Mouse (Mus musculus): ENCODE results near the gene Cdk5r1.

GRCm38 (mm10) chr11:80509176-80509506 is 32.3 kb downstream of the Cdk5r1 start:
- TF ChIP-seq GATA1 (IDR thresholded peaks at IDR 0.05; ENCODE audit: borderline replicate concordance, low read length): no peak
- no peak for TF ChIP-seq POLR2AphosphoS5 (IDR thresholded peaks at IDR 0.05; ENCODE audit: insufficient replicate concordance, low read depth, low read length)
- no peak for TF ChIP-seq CTCF (IDR thresholded peaks at IDR 0.05; ENCODE audit: low read depth, low read length)
- TF ChIP-seq TAL1 (conservative IDR thresholded peaks at IDR 0.05; ENCODE audit: low read depth, low read length): no peak

Data from G1E (cell line).